Mouse (Mus musculus) cerebellum, adult (tissue): ENCODE data around the gene Ric3.

ENCODE experiments used
- ATAC-seq: cut with Nextera tagmentation; 2 replicates; pipeline ENCODE4 v1.9.2; 2017; ENCODE audit warnings: mild to moderate bottlenecking, moderate library complexity, mixed read lengths; ENCODE audit not compliant: insufficient number of reproducible peaks, low FRiP score, low TSS enrichment

The Ric3 gene

DNA sequence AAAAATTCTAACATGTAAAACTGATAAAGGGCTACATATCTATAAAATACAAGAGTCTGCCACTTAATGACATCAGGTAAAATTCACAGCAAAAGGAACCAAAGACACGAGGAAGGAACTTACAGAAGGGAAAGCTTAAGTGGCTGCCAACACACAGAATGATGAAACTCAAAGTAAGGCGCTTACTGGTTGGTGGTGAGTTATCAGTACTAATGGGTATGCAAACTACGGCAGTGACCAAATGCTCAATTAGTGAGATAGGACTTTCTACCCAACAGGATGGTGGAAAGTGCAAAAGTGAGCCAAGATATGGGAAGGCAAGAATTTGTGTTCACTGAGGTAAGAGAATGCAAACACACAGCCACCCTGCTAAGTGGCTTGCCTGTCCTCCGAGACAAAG is 23.6 kb downstream of the Ric3 start:
- no peak for ATAC-seq

DNA sequence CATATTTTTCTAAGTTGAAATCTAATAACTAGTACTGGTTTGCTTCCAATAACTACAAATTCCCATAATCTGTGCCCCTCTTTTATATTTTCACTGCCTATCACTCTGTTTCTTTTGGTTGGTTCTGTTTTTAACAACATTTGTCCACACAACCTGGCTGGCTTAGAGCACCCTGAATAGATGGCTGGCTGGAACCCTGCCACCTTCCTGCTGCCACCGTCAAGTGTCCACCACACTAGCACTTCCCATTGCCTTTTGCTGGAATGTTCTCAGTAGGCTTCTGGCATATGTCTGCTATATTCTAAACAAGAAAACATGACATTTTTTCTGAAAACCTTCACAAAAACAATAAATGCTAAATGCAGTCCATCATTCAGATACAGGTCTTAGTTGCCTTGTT is 32.3 kb downstream of the Ric3 start:
- ATAC-seq = peak; percentile 81

DNA sequence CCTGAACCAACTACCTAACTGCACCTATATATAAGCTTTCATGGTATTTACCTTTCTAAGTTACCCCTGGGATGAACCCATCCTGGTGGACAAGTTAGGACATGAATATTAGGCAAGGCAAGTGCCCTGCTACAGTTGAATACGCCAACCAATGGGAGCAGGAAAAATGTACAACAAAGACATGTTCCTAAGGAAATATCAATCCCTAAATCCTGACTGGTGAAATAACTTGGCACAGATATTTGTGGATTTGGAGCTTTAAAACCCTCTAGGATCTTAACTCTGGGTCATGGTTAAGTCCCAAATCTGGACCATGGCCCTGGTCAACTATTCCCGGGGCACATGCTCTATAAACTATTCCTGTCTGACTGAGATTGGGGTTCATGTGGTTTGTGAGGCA is 37.3 kb downstream of the Ric3 start:
- ATAC-seq = no peak

DNA sequence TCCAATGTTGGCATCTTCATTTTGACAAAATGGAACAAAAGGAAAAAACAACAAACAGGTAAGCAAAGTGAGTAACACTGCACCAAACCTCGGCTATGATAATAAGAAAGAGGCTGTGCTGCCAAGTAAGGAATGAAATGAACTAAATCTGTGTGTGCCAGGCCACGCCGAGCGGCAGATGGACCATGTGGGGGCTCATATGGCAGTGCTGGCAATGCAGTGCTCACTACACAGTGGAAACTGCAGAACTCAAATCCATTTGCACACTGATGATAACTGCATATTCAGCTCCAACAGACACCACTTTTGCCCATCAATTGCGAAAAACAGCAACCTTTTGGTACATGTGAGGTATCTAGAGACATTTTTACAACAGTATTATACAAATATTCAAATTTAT is 43.7 kb downstream of the Ric3 start:
- peak; percentile 84 for ATAC-seq

DNA sequence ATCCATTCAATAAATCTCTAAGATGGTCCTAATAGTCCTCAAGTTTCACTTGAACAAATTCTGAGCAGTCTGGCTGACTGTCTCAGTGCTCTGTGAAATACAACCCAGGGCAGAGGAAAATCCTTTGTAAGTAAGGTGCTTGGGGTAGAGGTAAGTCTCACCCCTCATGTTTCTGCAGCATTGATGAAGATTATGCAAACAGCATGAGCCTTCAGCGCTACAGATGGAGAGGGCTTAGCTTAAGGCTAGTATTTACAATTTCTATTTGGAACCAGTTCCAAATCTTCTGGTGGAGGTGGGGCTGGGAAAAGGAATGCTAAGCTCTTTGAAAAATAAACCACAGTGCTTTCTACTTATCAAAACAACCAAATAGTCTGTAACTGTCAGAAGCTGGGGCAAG is 44.1 kb downstream of the Ric3 start:
- no peak for ATAC-seq

DNA sequence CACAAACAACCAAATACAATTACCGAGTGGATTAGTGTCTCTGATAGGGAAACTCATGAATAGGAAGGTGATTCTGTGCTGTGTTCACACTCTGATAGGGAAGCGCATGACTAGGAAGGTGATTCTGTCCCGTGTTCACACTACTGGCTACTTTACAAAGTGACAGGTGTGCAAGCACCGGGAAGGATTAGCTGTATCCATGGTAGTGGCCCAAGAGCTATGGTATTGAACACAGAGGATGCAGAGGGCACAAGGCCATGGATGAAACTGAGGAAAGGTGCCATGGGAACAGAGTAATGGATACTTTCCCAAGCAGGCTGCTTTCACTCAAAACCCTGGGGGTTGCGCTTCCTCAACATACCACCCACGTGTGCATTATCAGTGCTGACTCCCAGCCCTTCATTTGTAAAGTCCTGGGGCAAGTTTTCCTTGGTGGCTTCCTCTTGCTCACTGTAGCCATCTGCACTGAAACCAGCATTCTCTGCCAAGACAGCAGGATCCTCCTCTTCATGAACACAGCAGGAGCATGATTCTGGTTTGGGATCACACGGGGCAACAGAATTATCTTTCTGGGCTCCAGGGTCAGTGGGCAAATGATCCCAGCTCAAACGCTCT is 44.9 kb downstream of the Ric3 start:
- peak; percentile 68 for ATAC-seq

DNA sequence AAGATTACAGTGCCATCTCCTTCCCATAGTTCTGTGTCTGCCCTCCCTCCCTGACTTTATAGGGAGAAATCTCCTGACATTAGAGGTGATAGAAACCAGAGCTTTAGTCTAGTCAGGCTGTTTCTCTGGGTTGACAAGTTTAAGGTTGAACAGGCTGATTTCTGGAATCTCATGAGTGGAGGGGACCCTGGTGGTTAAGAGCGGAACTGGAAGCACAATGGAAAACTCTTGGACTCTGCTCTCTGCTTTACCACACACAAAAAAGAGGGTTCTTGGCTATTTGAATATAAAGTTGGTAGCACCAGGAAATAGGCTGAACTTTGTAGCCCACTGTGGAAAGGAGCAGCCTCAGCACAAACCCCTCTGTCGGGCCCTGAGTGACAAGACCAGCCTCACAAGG is 51.1 kb downstream of the Ric3 start:
- ATAC-seq = no peak

DNA sequence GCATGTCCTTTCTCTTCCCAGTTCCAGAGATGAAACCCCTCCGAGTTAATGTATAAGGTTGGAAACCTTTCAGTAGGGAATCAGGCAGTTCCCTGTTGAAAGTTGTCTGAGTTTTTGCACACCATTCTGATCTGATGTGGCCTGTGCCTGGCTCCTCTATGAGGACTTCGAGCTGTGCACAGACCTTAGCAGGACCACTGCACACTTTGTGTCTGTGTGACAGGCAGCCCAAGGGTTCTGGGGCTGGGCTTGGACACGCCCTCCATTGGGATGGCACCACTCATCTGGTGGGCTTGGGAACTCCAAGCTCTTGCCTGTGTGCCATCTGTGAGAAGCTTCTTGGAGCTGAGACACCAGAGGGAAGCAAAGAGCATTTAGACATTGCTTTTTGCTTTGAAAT is 51.8 kb downstream of the Ric3 start:
- ATAC-seq = no peak

DNA sequence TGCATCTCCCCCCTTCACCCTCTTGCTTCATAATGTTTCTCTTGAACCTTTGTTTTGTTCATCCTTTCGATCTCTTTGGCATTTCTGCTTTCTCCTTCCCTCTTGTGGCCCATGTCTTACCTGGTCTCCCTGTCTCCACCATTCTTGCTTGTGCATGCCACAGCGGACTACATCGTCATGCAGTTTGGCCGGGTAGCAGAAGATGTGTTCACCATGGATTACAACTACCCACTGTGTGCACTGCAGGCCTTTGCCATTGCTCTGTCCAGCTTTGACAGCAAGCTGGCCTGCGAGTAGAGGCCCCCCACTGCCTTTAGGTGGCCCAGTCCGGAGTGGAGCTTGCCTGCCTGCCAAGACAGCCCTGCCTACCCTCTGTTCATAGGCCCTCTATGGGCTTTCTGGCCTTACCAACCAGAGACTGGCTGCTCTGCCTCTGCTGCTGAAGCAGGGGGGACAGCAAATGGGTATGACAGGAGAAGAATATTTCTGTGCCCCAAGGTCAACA is 53.1 kb downstream of the Ric3 start:
- ATAC-seq = no peak

GRCm38 (mm10) chr7:109028204-109028603 is 54.9 kb downstream of the Ric3 start:
- peak; percentile 34; the same call in 1 of the 2 replicates for ATAC-seq

DNA sequence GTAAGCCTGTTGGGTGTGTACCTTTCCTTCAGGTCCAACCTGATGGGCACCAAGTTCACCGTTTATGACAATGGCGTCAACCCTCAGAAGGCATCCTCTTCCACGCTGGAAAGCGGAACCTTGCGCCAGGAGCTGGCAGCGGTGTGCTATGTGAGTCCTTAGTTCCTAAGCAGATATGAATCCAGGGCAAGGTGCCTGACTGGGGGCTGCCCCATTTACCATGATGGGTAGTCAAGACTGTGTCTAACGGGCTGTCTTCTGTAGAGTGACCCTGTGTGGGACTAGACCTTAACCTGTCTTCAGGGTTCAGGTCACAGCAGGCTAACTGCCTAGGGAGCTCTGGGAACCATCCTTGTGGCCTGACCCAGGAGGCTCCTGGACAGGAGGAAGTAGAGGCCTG is 55.4 kb downstream of the Ric3 start:
- no peak for ATAC-seq

- no peak for ATAC-seq
Measured at GRCm38 (mm10) chr7:109026976-109027375, 56.2 kb downstream of the Ric3 start.

DNA sequence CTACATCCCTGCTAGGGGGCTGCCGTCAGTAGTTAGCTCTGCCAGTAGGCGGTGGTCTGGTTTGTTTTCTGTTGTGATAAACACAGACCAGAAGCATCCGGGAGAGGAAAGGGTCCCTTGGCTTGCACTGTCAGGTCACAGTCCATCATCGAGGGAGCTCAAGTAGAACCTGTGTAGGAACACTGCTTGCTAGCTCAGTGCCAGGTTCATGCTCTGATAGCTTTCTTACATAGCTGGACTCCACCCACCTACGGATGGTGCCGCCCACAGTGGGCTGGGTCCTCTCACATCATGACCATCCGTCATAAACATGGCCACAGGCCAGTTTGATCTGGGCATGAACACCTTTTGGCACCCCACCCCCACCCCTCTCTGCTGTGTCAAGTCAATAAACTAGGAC is 57.4 kb downstream of the Ric3 start:
- ATAC-seq = no peak

DNA sequence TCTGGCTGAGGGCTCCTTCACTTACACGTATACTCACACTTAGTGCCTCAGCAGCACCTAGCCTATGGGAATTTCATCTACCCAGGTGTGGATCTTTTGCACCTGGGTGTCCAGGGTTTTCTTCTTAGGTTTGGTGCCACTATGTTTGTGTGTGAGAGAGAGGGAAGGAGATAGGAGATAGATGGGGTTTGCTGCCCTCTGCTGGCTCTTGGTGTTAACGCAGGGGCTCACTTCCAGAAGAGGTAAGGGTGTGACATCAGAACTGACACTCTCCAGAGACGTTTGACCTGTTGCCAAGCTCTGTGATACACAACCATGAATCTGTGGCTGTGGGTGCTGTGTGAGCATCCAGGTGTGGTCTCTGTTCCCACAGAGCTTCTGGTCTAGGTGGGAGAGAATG is 61.7 kb downstream of the Ric3 start:
- ATAC-seq = peak; percentile 49

GRCm38 (mm10) chr7:109019243-109019642 is 63.9 kb downstream of the Ric3 start:
- ATAC-seq = no peak

- ATAC-seq = no peak
Measured at GRCm38 (mm10) chr7:109016378-109016923, 66.7 kb downstream of the Ric3 start.

GRCm38 (mm10) chr7:109014851-109015250 is 68.3 kb downstream of the Ric3 start:
- no peak for ATAC-seq

DNA sequence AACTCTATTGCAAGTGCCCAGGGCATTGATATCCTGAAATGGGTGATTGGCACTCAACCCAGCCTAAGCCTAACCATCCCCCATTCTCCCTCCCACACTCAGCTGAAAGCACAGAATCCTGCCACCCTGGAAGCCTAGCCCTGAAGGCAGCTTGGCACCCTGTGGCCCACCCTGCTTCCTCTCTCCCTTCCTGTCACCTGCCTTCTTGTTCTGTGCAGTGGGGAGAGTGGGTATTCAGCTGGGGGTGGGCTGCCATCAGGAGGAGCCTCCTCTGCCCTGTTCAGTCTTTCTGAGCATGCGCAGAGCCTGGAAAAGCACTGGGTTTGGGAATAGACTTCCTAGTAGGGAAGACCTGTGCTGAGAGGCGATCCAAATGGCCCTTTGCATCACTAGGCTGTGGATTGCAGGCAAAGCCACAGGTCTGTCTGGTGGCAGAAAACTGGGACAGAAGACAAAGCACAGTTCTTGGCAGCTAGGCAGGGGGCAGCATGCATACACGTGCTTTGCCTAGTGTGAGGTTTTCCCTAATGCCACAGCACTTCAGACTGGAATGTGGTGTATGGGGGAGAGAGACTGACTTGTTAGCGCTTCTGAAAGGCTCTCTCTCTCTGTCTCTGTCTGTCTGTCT is 70.0 kb downstream of the Ric3 start:
- ATAC-seq = no peak

GRCm38 (mm10) chr7:109012575-109012974 is 70.6 kb downstream of the Ric3 start:
- ATAC-seq = no peak

DNA sequence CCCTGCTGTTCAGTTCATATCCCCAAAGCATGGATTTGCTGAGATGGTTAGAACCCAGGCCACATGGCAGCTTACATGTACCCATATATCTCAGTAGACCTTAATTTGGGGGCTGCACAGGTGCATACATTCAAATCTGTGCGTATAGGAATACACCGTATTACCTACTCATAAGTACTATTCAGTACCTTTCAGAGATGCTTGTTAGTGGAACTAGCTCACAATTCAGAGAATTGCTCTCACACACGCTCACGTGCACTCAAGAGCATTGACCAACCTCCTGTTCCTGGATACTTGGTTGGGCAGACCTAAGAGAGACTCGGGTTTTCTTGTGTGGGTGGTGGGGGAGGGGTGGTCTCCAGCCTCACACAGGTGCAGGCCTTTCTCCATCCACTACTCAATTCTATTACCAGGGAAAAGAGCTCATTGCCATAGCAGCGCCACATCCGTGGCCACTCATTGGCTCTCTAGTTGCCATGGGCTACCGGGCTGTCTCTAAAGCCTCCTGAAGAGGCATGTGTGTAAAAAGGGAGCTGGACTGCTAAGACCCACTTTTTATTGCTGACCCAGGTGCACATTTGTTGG is 71.4 kb downstream of the Ric3 start:
- no peak; the same call in 1 of the 2 replicates for ATAC-seq
